Mouse (Mus musculus) neural tube, embryonic 14.5 days (tissue): ENCODE measurements around the gene Ndufaf2. TPM values are rescaled to one million over a fixed set of nuclear protein-coding genes. Genes with fewer than 3 reads are reported as not detected.

ENCODE experiments used
- ATAC-seq: fragments of 200-750 bp; cut with Nextera tagmentation; 2 replicates; pipeline ENCODE4 v1.8.0; 2017; ENCODE audit warnings: low read depth, mild to moderate bottlenecking, moderate TSS enrichment, moderate library complexity
- H3K27ac ChIP-seq: fragments of 300-500 bp; sonication (generic); 2 replicates; pipeline ENCODE4 v1.5.1; 2014; ENCODE audit warnings: low read depth, mild to moderate bottlenecking, control low read depth, low read length, moderate library complexity, mixed read lengths
- H3K27me3 ChIP-seq: fragments of 300-500 bp; sonication (generic); 2 replicates; pipeline ENCODE4 v1.6.1; 2014; ENCODE audit warnings: low read length; ENCODE audit not compliant: control insufficient read depth, insufficient read depth
- H3K36me3 ChIP-seq: fragments of 300-500 bp; sonication (generic); 2 replicates; pipeline ENCODE4 v1.6.1; 2014; ENCODE audit warnings: low read length, mixed read lengths; ENCODE audit not compliant: control insufficient read depth, insufficient read depth
- H3K4me1 ChIP-seq: fragments of 300-500 bp; sonication (generic); 2 replicates; pipeline ENCODE4 v1.6.1; 2014; ENCODE audit warnings: low read length; ENCODE audit not compliant: control insufficient read depth, insufficient read depth
- H3K4me2 ChIP-seq: fragments of 300-500 bp; sonication (generic); 2 replicates; pipeline ENCODE4 v1.6.1; 2014; ENCODE audit warnings: mild to moderate bottlenecking, low read depth, low read length, control low read depth
- H3K4me3 ChIP-seq: fragments of 300-500 bp; sonication (generic); 2 replicates; pipeline ENCODE4 v1.5.1; 2014; ENCODE audit warnings: low read depth, low read length, control low read depth, mixed read lengths
- H3K9ac ChIP-seq: fragments of 300-500 bp; sonication (generic); replicated peaks from 2 replicates; pipeline ENCODE4 v1.6.1; 2014; ENCODE audit warnings: low read depth, mild to moderate bottlenecking, control low read depth, low read length, mixed read lengths
- H3K9me3 ChIP-seq: fragments of 300-500 bp; sonication (generic); 2 replicates; pipeline ENCODE4 v1.6.1; 2016; ENCODE audit warnings: low read length; ENCODE audit not compliant: control insufficient read depth
- WGBS: fragments of 180-500 bp; shearing (Covaris S2); extraction: QIAGEN DNeasy Blood & Tissue Kit; methylation state at CpG from one replicate; pipeline ENCODE4 v1.1.7; 2014; 5-methylcytosine and 5-hydroxymethylcytosine counted together
- polyA plus RNA-seq: library from polyadenylated mRNA; unstranded; fragments of >200 nt; fragmentation: Nextera tagmentation; extraction: Ambion mirVana; gene quantifications from 2 replicates; pipeline ENCODE4 v1.2.1, GENCODE M21; 2014

Ndufaf2 gene
- polyA plus RNA-seq, 1 experiment from 2014 or later: 79.3 TPM

GRCm38 (mm10) chr13:108180821-108181220 lies 22.4 kb upstream of the Ndufaf2 start:
- Histone ChIP-seq H3K9ac (no peak overlapping the region), H3K4me1 (no peaks in the 10 kb centered on the region), H3K4me3 (no peak overlapping the region), H3K4me2 (no peak overlapping the region), H3K9me3 (no peaks in the 10 kb centered on the region), H3K36me3 (peaks cover 27% of the 10 kb centered on the region), H3K27ac (no peak overlapping the region), H3K27me3 (no peaks in the 10 kb centered on the region)
- no peak for ATAC-seq
- 86% methylated on average over 5 of the region's 5 CpGs for WGBS

- no peak overlapping the region for H3K9ac ChIP-seq
- no peaks in the 10 kb centered on the region for H3K9me3 ChIP-seq
- no peak overlapping the region for H3K4me2 ChIP-seq
- H3K36me3 ChIP-seq: peaks cover 29% of the 10 kb centered on the region
- no peaks in the 10 kb centered on the region for H3K4me1 ChIP-seq
- H3K4me3 ChIP-seq: no peak overlapping the region
- 94% methylated on average over 8 of the region's 8 CpGs for WGBS
- ATAC-seq: no peak
- no peaks in the 10 kb centered on the region for H3K27me3 ChIP-seq
- no peak overlapping the region for H3K27ac ChIP-seq
Observed at GRCm38 (mm10) chr13:108179618-108180017, 21.2 kb upstream of the Ndufaf2 start.

- H3K9ac ChIP-seq: no peak overlapping the region
- ATAC-seq: no peak
- WGBS: 90% methylated on average over 8 of the region's 8 CpGs
Observed at GRCm38 (mm10) chr13:108170511-108170910, 12.1 kb upstream of the Ndufaf2 start.

GRCm38 (mm10) chr13:108170002-108170401 lies 11.6 kb upstream of the Ndufaf2 start:
- peaks cover 10% of the 10 kb centered on the region; the same call in 1 of the 2 replicates for H3K36me3 ChIP-seq
- 93% methylated on average over 1 of the region's 1 CpGs for WGBS

More at GRCm38 (mm10) chr13:108170511-108170910, 12.1 kb upstream of the Ndufaf2 start:
- Histone ChIP-seq H3K36me3 (peaks cover 10% of the 10 kb centered on the region; the same call in 1 of the 2 replicates), H3K27ac (no peak overlapping the region), H3K27me3 (no peaks in the 10 kb centered on the region), H3K4me3 (no peak overlapping the region), H3K9me3 (no peaks in the 10 kb centered on the region), H3K4me1 (no peaks in the 10 kb centered on the region), H3K4me2 (no peak overlapping the region)

GRCm38 (mm10) chr13:108164621-108165020 lies 6.2 kb upstream of the Ndufaf2 start:
- H3K27me3 ChIP-seq: no peaks in the 10 kb centered on the region
- no peaks in the 10 kb centered on the region for H3K9me3 ChIP-seq
- H3K4me2 ChIP-seq: no peak overlapping the region
- H3K4me1 ChIP-seq: peaks cover 3% of the 10 kb centered on the region
- H3K36me3 ChIP-seq: no peaks in the 10 kb centered on the region; the same call in 1 of the 2 replicates
- no peak for ATAC-seq
- H3K9ac ChIP-seq: no peak overlapping the region
- no peak overlapping the region for H3K27ac ChIP-seq
- no peak overlapping the region for H3K4me3 ChIP-seq
- 96% methylated on average over 3 of the region's 3 CpGs for WGBS

More at GRCm38 (mm10) chr13:108170002-108170401, 11.6 kb upstream of the Ndufaf2 start:
- no peak overlapping the region for H3K27ac ChIP-seq
- no peaks in the 10 kb centered on the region for H3K4me1 ChIP-seq
- no peaks in the 10 kb centered on the region for H3K27me3 ChIP-seq
- no peak overlapping the region for H3K4me2 ChIP-seq
- ATAC-seq: no peak
- H3K9ac ChIP-seq: no peak overlapping the region
- H3K4me3 ChIP-seq: no peak overlapping the region
- H3K9me3 ChIP-seq: no peaks in the 10 kb centered on the region

- Histone ChIP-seq H3K9me3 (no peaks in the 10 kb centered on the region), H3K4me2 (no peak overlapping the region), H3K27ac (no peak overlapping the region), H3K36me3 (no peaks in the 10 kb centered on the region; the same call in 1 of the 2 replicates), H3K4me1 (peaks cover 7% of the 10 kb centered on the region), H3K4me3 (no peak overlapping the region), H3K27me3 (no peaks in the 10 kb centered on the region), H3K9ac (no peak overlapping the region)
- whole genome bisulfite sequencing: 95% methylated on average over 9 of the region's 9 CpGs
- ATAC-seq: no peak
Observed at GRCm38 (mm10) chr13:108163912-108164311, 5.5 kb upstream of the Ndufaf2 start.

GRCm38 (mm10) chr13:108159963-108160362 lies 1.5 kb upstream of the Ndufaf2 start:
- no peak overlapping the region for H3K4me3 ChIP-seq
- H3K4me1 ChIP-seq: peaks cover 11% of the 10 kb centered on the region
- WGBS: 74% methylated on average over 7 of the region's 7 CpGs
- H3K36me3 ChIP-seq: no peaks in the 10 kb centered on the region; the same call in 1 of the 2 replicates
- ATAC-seq: no peak
- no peak overlapping the region for H3K4me2 ChIP-seq
- no peaks in the 10 kb centered on the region for H3K9me3 ChIP-seq
- H3K27me3 ChIP-seq: no peaks in the 10 kb centered on the region
- no peak overlapping the region for H3K9ac ChIP-seq
- H3K27ac ChIP-seq: no peak overlapping the region

- H3K27ac ChIP-seq: no peak overlapping the region
- no peak for ATAC-seq
- H3K27me3 ChIP-seq: no peaks in the 10 kb centered on the region
- H3K9ac ChIP-seq: peak overlapping the region; percentile 63
- H3K36me3 ChIP-seq: no peaks in the 10 kb centered on the region; the same call in 1 of the 2 replicates
- peak overlapping the region; percentile 83 for H3K4me3 ChIP-seq
- peaks cover 11% of the 10 kb centered on the region for H3K4me1 ChIP-seq
- WGBS: 8% methylated on average over 8 of the region's 8 CpGs
- H3K4me2 ChIP-seq: peak overlapping the region; percentile 79
- no peaks in the 10 kb centered on the region for H3K9me3 ChIP-seq
Observed at GRCm38 (mm10) chr13:108159241-108159575, 785 bp upstream of the Ndufaf2 start.

GRCm38 (mm10) chr13:108157732-108158464 lies 525 bp downstream of the Ndufaf2 start:
- Histone ChIP-seq H3K4me1 (peaks cover 11% of the 10 kb centered on the region), H3K27ac (no peak overlapping the region), H3K27me3 (no peaks in the 10 kb centered on the region), H3K9ac (peak overlapping the region; percentile 46; the same call in 1 of the 2 replicates), H3K4me3 (peak overlapping the region; percentile 83), H3K36me3 (no peaks in the 10 kb centered on the region; the same call in 1 of the 2 replicates), H3K4me2 (peak overlapping the region; percentile 79), H3K9me3 (no peaks in the 10 kb centered on the region)
- WGBS: 3% methylated on average over 41 of the region's 42 CpGs
- ATAC-seq: peak; percentile 62; the same call in 1 of the 2 replicates
